Mouse (Mus musculus) adipose tissue, adult 10 weeks (tissue): ENCODE measurements around the gene Rccd1. TPM values are rescaled to one million over a fixed set of nuclear protein-coding genes. Genes with fewer than 3 reads are reported as not detected.

Experiments
- polyA plus RNA-seq: library from polyadenylated mRNA; stranded (reverse); fragments of 350-450 nt; fragmentation: Illumina TruSeq; extraction: RNeasy Lipid Tissue Mini Kit (QIAGEN cat#74804); gene quantifications from one replicate; pipeline ENCODE4 v1.2.3, GENCODE M21; 2014; ENCODE audit warnings: low read depth, low replicate concordance

The Rccd1 gene
- 22.6 TPM for polyA plus RNA-seq

DNA sequence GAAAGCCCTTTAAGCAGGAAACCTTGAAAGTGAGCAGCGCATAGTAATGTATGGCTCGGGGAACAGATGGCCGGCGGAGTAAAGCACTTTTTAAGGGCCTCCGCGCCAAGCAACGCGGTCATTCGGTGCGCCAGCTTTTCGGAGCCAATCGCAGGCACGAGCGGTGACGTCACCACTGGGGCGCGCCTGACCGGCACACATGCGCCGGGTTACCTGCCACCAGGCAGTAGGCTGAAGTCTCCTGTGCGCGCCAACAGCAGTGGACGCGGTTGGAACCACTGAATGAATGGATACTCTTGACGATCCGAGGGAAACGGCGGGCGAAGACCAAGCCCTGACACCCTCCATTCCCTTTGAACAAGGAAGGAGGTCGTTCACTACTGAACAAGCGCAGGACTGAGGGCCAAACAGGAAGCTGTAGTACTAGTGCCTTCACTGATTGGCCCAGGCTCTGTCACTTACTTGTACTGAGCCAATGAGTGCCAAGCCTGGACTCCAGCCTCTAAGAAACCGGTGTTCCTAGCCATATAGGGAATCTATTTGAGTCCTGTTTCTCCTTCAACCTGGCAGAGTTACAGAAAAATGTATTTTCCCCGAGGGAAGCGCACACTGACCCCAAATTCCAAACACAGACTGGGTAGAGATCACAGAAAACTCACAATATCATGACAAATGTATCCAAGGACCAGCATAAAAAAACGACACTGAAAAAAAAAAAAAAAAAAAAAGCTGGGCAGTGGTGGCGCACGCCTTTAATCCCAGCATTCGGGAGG lies at the start of gene Rccd1:
TSS of gene Rccd1 (minus strand) at position 412 of the 773 bp plus-strand sequence.

DNA sequence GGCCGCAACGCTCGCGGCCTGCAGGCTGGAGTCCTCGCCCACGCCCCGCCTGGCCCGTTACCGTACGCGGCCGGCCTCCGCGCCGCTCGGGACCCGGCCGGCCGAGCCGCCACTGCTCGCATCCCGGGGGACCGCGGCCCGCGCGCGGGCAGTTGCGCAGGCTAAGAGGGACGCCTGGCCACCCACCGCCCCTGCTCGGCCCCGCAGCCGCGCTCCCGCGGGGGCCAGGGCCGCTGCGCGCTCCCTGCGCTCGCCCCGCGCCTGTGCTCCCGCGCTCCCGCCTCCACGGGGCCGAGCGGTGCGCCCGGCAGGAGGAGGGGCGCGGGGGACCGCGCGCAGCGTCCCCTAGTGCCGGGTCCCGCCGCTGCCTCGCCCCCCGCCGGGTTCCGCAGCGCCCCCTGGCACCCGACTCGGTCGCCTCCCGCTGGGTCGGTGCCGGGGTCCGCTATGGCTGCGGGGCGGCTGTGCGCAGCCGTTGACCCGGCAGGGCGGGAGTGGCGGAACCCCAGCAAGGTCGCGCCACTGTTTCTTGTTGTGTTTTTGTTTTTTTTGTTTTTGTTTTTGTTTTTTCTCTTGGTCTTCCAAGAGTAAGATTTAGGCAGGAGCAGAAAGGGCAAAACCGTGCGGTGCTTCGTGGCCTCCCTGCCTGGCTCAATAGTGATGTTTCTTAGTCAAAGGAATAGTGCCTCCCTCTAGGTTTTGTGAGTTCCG lies 46.9 kb upstream of the Rccd1 start, which contains the start of gene Man2a2:
TSS of gene Man2a2 (minus strand) at position 335 of the 711 bp plus-strand sequence.

GRCm38 (mm10) chr7:80342858-80343257 lies 18.6 kb upstream of the Rccd1 start, which contains the start of gene Hddc3:
TSS of gene Hddc3 (plus strand) at chr7:80343104.

DNA sequence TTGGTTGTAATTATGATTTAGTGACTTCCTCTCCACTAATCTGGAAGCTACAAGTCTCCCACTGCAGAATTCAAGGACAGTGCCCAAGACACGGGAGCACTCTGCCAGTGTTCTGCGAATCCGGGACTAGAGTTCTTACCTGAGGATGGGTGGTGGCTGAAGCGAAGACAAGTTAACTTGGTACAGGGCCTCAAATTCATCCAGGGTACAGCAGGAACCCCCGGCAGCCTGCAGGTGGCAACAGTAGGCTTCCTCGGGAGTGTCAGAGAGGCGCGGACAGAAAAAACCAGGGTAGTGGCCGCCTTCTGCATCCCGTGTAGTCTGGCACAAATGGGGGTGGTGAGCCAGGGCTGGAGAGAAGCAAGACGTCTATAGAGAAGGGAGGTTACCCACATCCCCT lies 16.5 kb upstream of the Rccd1 start, which contains the start of gene Unc45a:
TSS of gene Unc45a (minus strand) at position 213 of the 400 bp plus-strand sequence.

GRCm38 (mm10) chr7:80294062-80294763 lies 30.0 kb downstream of the Rccd1 start, which contains the start of gene Prc1:
TSS of gene Prc1 (plus strand) at chr7:80294450.

GRCm38 (mm10) chr7:80268897-80269750 lies 55.1 kb downstream of the Rccd1 start, which contains the start of gene Vps33b:
TSS of gene Vps33b (plus strand) at chr7:80269649.

GRCm38 (mm10) chr7:80260625-80261371 lies 63.5 kb downstream of the Rccd1 start, which contains the start of gene Ngrn:
TSS of gene Ngrn (plus strand) at chr7:80261215.

GRCm38 (mm10) chr7:80246148-80246721 lies 78.0 kb downstream of the Rccd1 start, which contains the start of gene Ttll13:
TSS of gene Ttll13 (plus strand) at chr7:80246376.

Other genes with a start within 250 kb of the Rccd1 start
- 136 TPM for gene Idh2, start 209.1 kb downstream of the Rccd1 start, polyA plus RNA-seq
- 13.7 TPM for gene Sema4b, start 137.6 kb downstream of the Rccd1 start, polyA plus RNA-seq
- 89.5 TPM for gene Cib1, start 91.6 kb downstream of the Rccd1 start, polyA plus RNA-seq
- gene Gdpgp1, start 91.6 kb downstream of the Rccd1 start, polyA plus RNA-seq = 2.5 TPM
- gene Ttll13, start 78.1 kb downstream of the Rccd1 start, polyA plus RNA-seq = 9.4 TPM
- gene Ngrn, start 63.2 kb downstream of the Rccd1 start, polyA plus RNA-seq = 36.8 TPM
- gene Vps33b, start 54.8 kb downstream of the Rccd1 start, polyA plus RNA-seq = 14.3 TPM
- gene Prc1, start 30.0 kb downstream of the Rccd1 start, polyA plus RNA-seq = 4.9 TPM
- gene Unc45a, start 16.6 kb upstream of the Rccd1 start, polyA plus RNA-seq = 27.2 TPM
- gene Hddc3, start 18.6 kb upstream of the Rccd1 start, polyA plus RNA-seq = 28.5 TPM
- 74.3 TPM for gene Man2a2, start 46.9 kb upstream of the Rccd1 start, polyA plus RNA-seq
- gene Fes, start 63.5 kb upstream of the Rccd1 start, polyA plus RNA-seq = 11.1 TPM
- gene Furin, start 81.0 kb upstream of the Rccd1 start, polyA plus RNA-seq = 53.4 TPM
- 3.3 TPM for gene Blm, start 210.7 kb upstream of the Rccd1 start, polyA plus RNA-seq